ENCODE assay signal across 25 mouse cellular contexts in genomic region chr10:58960193-58960592, GRCm38 (mm10).
DNase-seq lines count a peak whose midpoint lies in the region; ATAC-seq and TF ChIP-seq lines count a peak whose summit lies in the region.
"Had no signal": no experiment of that assay in that cellular context is flagged by ENCODE, and none has a peak within 500 bp of the region (broad histone marks: within the 10 kb centered on the region; RNA-seq: fewer than 3 reads in every experiment).

No protein-coding gene starts in this region.

- no peak for TF ChIP-seq POLR2A in limb, embryonic 14.5 days (IDR thresholded peaks at IDR 0.05; ENCODE audit: borderline replicate concordance, extremely low read depth, insufficient read depth, insufficient read length)

- no peak overlapping the region for H3K4me3 ChIP-seq in heart, embryonic 11.5 days (ENCODE audit: low read depth, low read length)
- no peak overlapping the region for H3K4me3 ChIP-seq in limb, embryonic 14.5 days (replicated peaks; ENCODE audit: low read length)
- H3K4me3 ChIP-seq in limb, embryonic 10.5 days = no peak overlapping the region
- H3K4me3 ChIP-seq in layer of hippocampus, adult 2 months = no peak overlapping the region
- H3K4me3 ChIP-seq: forebrain, embryonic 12.5 days; heart, embryonic 15.5 days; left cerebral cortex, adult 2 months; liver, embryonic 12.5 days; stomach, embryonic 15.5 days had no signal

- peak; percentile 95 for DNase-seq in heart, adult 11 months
- peak; percentile 63 for DNase-seq in limb, embryonic 14.5 days (ENCODE audit: low spot score)
- DNase-seq in limb, embryonic 10.5 days (ENCODE audit: low spot score) = no peak
- peak; percentile 34 for DNase-seq in gastrocnemius, postnatal 14 days
- no peak for DNase-seq in layer of hippocampus, adult 2 months (ENCODE audit: low spot score in 2 of 2)
- no peak for DNase-seq in thymus, adult 18-20 months
- DNase-seq: adrenal gland, adult 2 months; cerebellum, adult 11 months; cerebellum, adult 9-11 months; left cerebral cortex, postnatal 4 days; lung, adult 18-20 months; lung, postnatal 14 days; right cerebral cortex, adult 18-20 months; right cerebral cortex, postnatal 4 days; thymus, postnatal 36 days had no signal

- H3K27me3 ChIP-seq in heart, embryonic 11.5 days (ENCODE audit: control insufficient read depth, insufficient read depth, low read length) = no peaks in the 10 kb centered on the region
- no peaks in the 10 kb centered on the region for H3K27me3 ChIP-seq in limb, embryonic 14.5 days (ENCODE audit: control insufficient read depth, insufficient read depth, low read length)
- H3K27me3 ChIP-seq in limb, embryonic 10.5 days (ENCODE audit: low read depth, poor library complexity, severe bottlenecking) = no peaks in the 10 kb centered on the region
- H3K27me3 ChIP-seq: forebrain, embryonic 12.5 days; heart, embryonic 15.5 days; liver, embryonic 12.5 days; stomach, embryonic 15.5 days had no signal

- H3K4me1 ChIP-seq in heart, embryonic 11.5 days (ENCODE audit: control insufficient read depth, insufficient read depth, low read length) = no peaks in the 10 kb centered on the region
- no peaks in the 10 kb centered on the region for H3K4me1 ChIP-seq in limb, embryonic 14.5 days (ENCODE audit: control insufficient read depth, insufficient read depth, low read length)
- no peaks in the 10 kb centered on the region for H3K4me1 ChIP-seq in limb, embryonic 10.5 days
- H3K4me1 ChIP-seq: forebrain, embryonic 12.5 days; heart, embryonic 15.5 days; liver, embryonic 12.5 days; stomach, embryonic 15.5 days had no signal

- 81% methylated on average over 4 of the region's 4 CpGs for WGBS in heart, embryonic 11.5 days (ENCODE audit: insufficient replicate concordance)
- WGBS in limb, embryonic 14.5 days = 45% methylated on average over 4 of the region's 4 CpGs
- WGBS in limb, embryonic 10.5 days = 85% methylated on average over 4 of the region's 4 CpGs

- intact Hi-C loops in gastrocnemius, postnatal 14 days (cut with DNase I; ENCODE audit: low total_unique reads) = no loop called here

- no peak for ATAC-seq in heart, embryonic 11.5 days (replicated peaks; ENCODE audit: insufficient number of reproducible peaks, low FRiP score, low TSS enrichment)
- ATAC-seq in limb, embryonic 14.5 days (ENCODE audit: low FRiP score, low read depth) = peak; percentile 65; the same call in 1 of the 2 replicates
- ATAC-seq: hindbrain, postnatal 0 days; intestine, embryonic 16.5 days; liver, embryonic 12.5 days; Patski had no signal

- no peak overlapping the region for H3K27ac ChIP-seq in heart, embryonic 11.5 days (ENCODE audit: low read depth, low read length)
- H3K27ac ChIP-seq in limb, embryonic 14.5 days (replicated peaks; ENCODE audit: low read depth, low read length) = no peak overlapping the region
- H3K27ac ChIP-seq in limb, embryonic 10.5 days = no peak overlapping the region
- H3K27ac ChIP-seq in layer of hippocampus, adult 2 months = no peak overlapping the region
- H3K27ac ChIP-seq: forebrain, embryonic 12.5 days; heart, embryonic 15.5 days; hindbrain, postnatal 0 days; left cerebral cortex, adult 2 months; liver, embryonic 12.5 days; stomach, embryonic 15.5 days had no signal

- H3K36me3 ChIP-seq in heart, embryonic 11.5 days (ENCODE audit: control insufficient read depth, insufficient read depth, low read length) = no peaks in the 10 kb centered on the region
- H3K36me3 ChIP-seq in limb, embryonic 14.5 days (ENCODE audit: control insufficient read depth, insufficient read depth, low read length) = no peaks in the 10 kb centered on the region
- H3K36me3 ChIP-seq in limb, embryonic 10.5 days = no peaks in the 10 kb centered on the region
- H3K36me3 ChIP-seq: forebrain, embryonic 12.5 days; heart, embryonic 15.5 days; liver, embryonic 12.5 days; stomach, embryonic 15.5 days had no signal

- no peak overlapping the region for H3K9ac ChIP-seq in heart, embryonic 11.5 days (ENCODE audit: low read depth, low read length)
- H3K9ac ChIP-seq in limb, embryonic 14.5 days (ENCODE audit: low read depth, low read length, severe bottlenecking) = no peak overlapping the region
- H3K9ac ChIP-seq: forebrain, embryonic 12.5 days; heart, embryonic 15.5 days; liver, embryonic 12.5 days; stomach, embryonic 15.5 days had no signal

- H3K9me3 ChIP-seq in heart, embryonic 11.5 days (replicated peaks; ENCODE audit: control insufficient read depth, low read length) = no peaks in the 10 kb centered on the region
- no peaks in the 10 kb centered on the region for H3K9me3 ChIP-seq in limb, embryonic 14.5 days (ENCODE audit: control insufficient read depth, low read length)
- no peaks in the 10 kb centered on the region for H3K9me3 ChIP-seq in limb, embryonic 10.5 days (replicated peaks)
- H3K9me3 ChIP-seq: heart, embryonic 15.5 days; liver, embryonic 12.5 days; stomach, embryonic 15.5 days had no signal

- H3K4me2 ChIP-seq in heart, embryonic 11.5 days = no peak overlapping the region
- no peak overlapping the region for H3K4me2 ChIP-seq in limb, embryonic 14.5 days (replicated peaks; ENCODE audit: low read depth, low read length, severe bottlenecking)
- H3K4me2 ChIP-seq: forebrain, embryonic 12.5 days; heart, embryonic 15.5 days; liver, embryonic 12.5 days; midbrain, embryonic 11.5 days; stomach, embryonic 15.5 days had no signal

- no peak for TF ChIP-seq CTCF in layer of hippocampus, adult 2 months (conservative IDR thresholded peaks at IDR 0.05)

Comparison
In these comparisons a context has a peak if more than half of its experiments do, and no peak if none do; other contexts are left out.
1. DNase-seq: peak in heart, adult 11 months (single experiment), limb, embryonic 14.5 days (single experiment) and gastrocnemius, postnatal 14 days (single experiment); none in limb, embryonic 10.5 days (single experiment), layer of hippocampus, adult 2 months (0 of 2) and thymus, adult 18-20 months (0 of 2).